Mouse (Mus musculus): ENCODE measurements around the gene Zranb1. TPM values are rescaled to one million over a fixed set of nuclear protein-coding genes. Genes with fewer than 3 reads are reported as not detected.
A peak's percentile ranks its signal among the peaks of the same experiment; 100 is the strongest.

Zranb1 gene
- total and polyA plus RNA-seq, 3 experiments, result 8.2 to 37.2 (median 31.5) TPM

- Histone ChIP-seq H3K79me2 (replicated peaks; ENCODE audit: control insufficient read depth, insufficient read depth, low read length) (no peaks in the 10 kb centered on the region; the same call in 1 of the 2 replicates), H3K27me3 (ENCODE audit: control insufficient read depth, insufficient read depth, low read length) (no peaks in the 10 kb centered on the region), H3K36me3 (ENCODE audit: control insufficient read depth, insufficient read depth, low read length) (no peaks in the 10 kb centered on the region; the same call in none of the 2 replicates), H3K4me1 (ENCODE audit: control insufficient read depth, insufficient read depth, low read length) (peaks cover 15% of the 10 kb centered on the region), H3K27ac (no peak overlapping the region; the same call in 1 of the 2 replicates), H3K4me3 (no peak overlapping the region), H3K9ac (ENCODE audit: low read depth, low read length) (no peak overlapping the region)
- intact Hi-C loops (cut with DNase I), result no loop called here
- TF ChIP-seq POLR2A (IDR thresholded peaks at IDR 0.05; ENCODE audit: insufficient read depth, low read depth, low read length) (no peak), EP300 (IDR thresholded peaks at IDR 0.05; ENCODE audit: insufficient read depth, low read depth, low read length) (no peak), CTCF (IDR thresholded peaks at IDR 0.05) (no peak)
- DNase-seq, result no peak
- 16% methylated on average over 6 of the region's 6 CpGs for WGBS
Measured at GRCm38 (mm10) chr7:133019481-133020020, 88.6 kb downstream of the Zranb1 start.

- TF ChIP-seq POLR2A (IDR thresholded peaks at IDR 0.05; ENCODE audit: insufficient read depth, low read depth, low read length), result no peak
- TF ChIP-seq EP300 (IDR thresholded peaks at IDR 0.05; ENCODE audit: insufficient read depth, low read depth, low read length), result no peak
- no peak for TF ChIP-seq CTCF (IDR thresholded peaks at IDR 0.05)
- 75% methylated on average over 1 of the region's 1 CpGs for WGBS
- no peak overlapping the region for H3K4me3 ChIP-seq
- no peak overlapping the region for H3K9ac ChIP-seq (ENCODE audit: low read depth, low read length)
- no peaks in the 10 kb centered on the region for H3K27me3 ChIP-seq (ENCODE audit: control insufficient read depth, insufficient read depth, low read length)
- intact Hi-C loops (cut with DNase I), result no loop called here
- no peak overlapping the region for H3K27ac ChIP-seq
- no peaks in the 10 kb centered on the region; the same call in 1 of the 2 replicates for H3K36me3 ChIP-seq (ENCODE audit: control insufficient read depth, insufficient read depth, low read length)
- H3K79me2 ChIP-seq (replicated peaks; ENCODE audit: control insufficient read depth, insufficient read depth, low read length), result peaks cover 4% of the 10 kb centered on the region
- H3K4me1 ChIP-seq (ENCODE audit: control insufficient read depth, insufficient read depth, low read length), result peaks cover 9% of the 10 kb centered on the region
- DNase-seq, result no peak
Measured at GRCm38 (mm10) chr7:133024694-133025093, 93.8 kb downstream of the Zranb1 start.

GRCm38 (mm10) chr7:133027930-133028329 is 97.0 kb downstream of the Zranb1 start:
- Histone ChIP-seq H3K9ac (ENCODE audit: low read depth, low read length) (no peak overlapping the region), H3K36me3 (ENCODE audit: control insufficient read depth, insufficient read depth, low read length) (no peaks in the 10 kb centered on the region), H3K27ac (no peak overlapping the region), H3K79me2 (replicated peaks; ENCODE audit: control insufficient read depth, insufficient read depth, low read length) (peaks cover 6% of the 10 kb centered on the region), H3K4me3 (no peak overlapping the region), H3K4me1 (ENCODE audit: control insufficient read depth, insufficient read depth, low read length) (peaks cover 3% of the 10 kb centered on the region), H3K27me3 (ENCODE audit: control insufficient read depth, insufficient read depth, low read length) (no peaks in the 10 kb centered on the region)
- 92% methylated on average over 4 of the region's 4 CpGs for WGBS
- no peak for DNase-seq
- TF ChIP-seq CTCF (IDR thresholded peaks at IDR 0.05) (no peak), POLR2A (IDR thresholded peaks at IDR 0.05; ENCODE audit: insufficient read depth, low read depth, low read length) (no peak), EP300 (IDR thresholded peaks at IDR 0.05; ENCODE audit: insufficient read depth, low read depth, low read length) (no peak)
- intact Hi-C loops (cut with DNase I), result no loop called here

GRCm38 (mm10) chr7:133029004-133029403 is 98.1 kb downstream of the Zranb1 start:
- no peak for DNase-seq
- H3K4me3 ChIP-seq, result no peak overlapping the region
- H3K9ac ChIP-seq (ENCODE audit: low read depth, low read length), result no peak overlapping the region
- no peaks in the 10 kb centered on the region for H3K27me3 ChIP-seq (ENCODE audit: control insufficient read depth, insufficient read depth, low read length)
- intact Hi-C loops (cut with DNase I), result no loop called here
- H3K4me1 ChIP-seq (ENCODE audit: control insufficient read depth, insufficient read depth, low read length), result peaks cover 7% of the 10 kb centered on the region
- H3K27ac ChIP-seq, result no peak overlapping the region
- TF ChIP-seq EP300 (IDR thresholded peaks at IDR 0.05; ENCODE audit: insufficient read depth, low read depth, low read length) (no peak), POLR2A (IDR thresholded peaks at IDR 0.05; ENCODE audit: insufficient read depth, low read depth, low read length) (no peak), CTCF (IDR thresholded peaks at IDR 0.05) (no peak)
- H3K36me3 ChIP-seq (ENCODE audit: control insufficient read depth, insufficient read depth, low read length), result no peaks in the 10 kb centered on the region
- H3K79me2 ChIP-seq (replicated peaks; ENCODE audit: control insufficient read depth, insufficient read depth, low read length), result peaks cover 6% of the 10 kb centered on the region
- WGBS, result 74% methylated on average over 8 of the region's 8 CpGs

- H3K4me3 ChIP-seq, result no peak overlapping the region
- no peak overlapping the region for H3K27ac ChIP-seq
- H3K27me3 ChIP-seq (ENCODE audit: control insufficient read depth, insufficient read depth, low read length), result no peaks in the 10 kb centered on the region
- intact Hi-C loops (cut with DNase I), result loop anchor here (5.0 kb wide), 1 partner anchor 608 kb away; the partner anchor contains the start of gene Edrf1
- peaks cover 8% of the 10 kb centered on the region for H3K4me1 ChIP-seq (ENCODE audit: control insufficient read depth, insufficient read depth, low read length)
- DNase-seq, result no peak
- WGBS, result 65% methylated on average over 8 of the region's 8 CpGs
- H3K36me3 ChIP-seq (ENCODE audit: control insufficient read depth, insufficient read depth, low read length), result no peaks in the 10 kb centered on the region
- peaks cover 6% of the 10 kb centered on the region for H3K79me2 ChIP-seq (replicated peaks; ENCODE audit: control insufficient read depth, insufficient read depth, low read length)
- TF ChIP-seq CTCF (IDR thresholded peaks at IDR 0.05) (no peak), POLR2A (IDR thresholded peaks at IDR 0.05; ENCODE audit: insufficient read depth, low read depth, low read length) (no peak), EP300 (IDR thresholded peaks at IDR 0.05; ENCODE audit: insufficient read depth, low read depth, low read length) (no peak)
- no peak overlapping the region for H3K9ac ChIP-seq (ENCODE audit: low read depth, low read length)
Measured at GRCm38 (mm10) chr7:133029496-133030047, 98.6 kb downstream of the Zranb1 start.

- Histone ChIP-seq H3K27me3 (ENCODE audit: control insufficient read depth, insufficient read depth, low read length) (no peaks in the 10 kb centered on the region), H3K36me3 (ENCODE audit: control insufficient read depth, insufficient read depth, low read length) (peaks cover 3% of the 10 kb centered on the region), H3K4me1 (ENCODE audit: control insufficient read depth, insufficient read depth, low read length) (peaks cover 20% of the 10 kb centered on the region), H3K4me3 (no peak overlapping the region), H3K27ac (no peak overlapping the region), H3K79me2 (replicated peaks; ENCODE audit: control insufficient read depth, insufficient read depth, low read length) (peaks cover 4% of the 10 kb centered on the region), H3K9ac (ENCODE audit: low read depth, low read length) (peak overlapping the region; percentile 8; the same call in 1 of the 2 replicates)
- peak; percentile 63 to 72 for DNase-seq
- intact Hi-C loops (cut with DNase I), result loop anchor here (1.0 to 5.0 kb wide), 3 partner anchors 92 to 605 kb away; partner anchors contain the start of genes Ctbp2 and Edrf1
- 35% methylated on average over 9 of the region's 9 CpGs for whole genome bisulfite sequencing
- TF ChIP-seq EP300 (IDR thresholded peaks at IDR 0.05; ENCODE audit: insufficient read depth, low read depth, low read length) (peak; percentile 90), CTCF (IDR thresholded peaks at IDR 0.05) (peak; percentile 94), POLR2A (IDR thresholded peaks at IDR 0.05; ENCODE audit: insufficient read depth, low read depth, low read length) (no peak)
Measured at GRCm38 (mm10) chr7:133032589-133033203, 101.8 kb downstream of the Zranb1 start.

Measured in heart, adult 2 months (tissue).